Comparison of ENCODE assay signal across 8 mouse cellular contexts in the genomic region with DNA sequence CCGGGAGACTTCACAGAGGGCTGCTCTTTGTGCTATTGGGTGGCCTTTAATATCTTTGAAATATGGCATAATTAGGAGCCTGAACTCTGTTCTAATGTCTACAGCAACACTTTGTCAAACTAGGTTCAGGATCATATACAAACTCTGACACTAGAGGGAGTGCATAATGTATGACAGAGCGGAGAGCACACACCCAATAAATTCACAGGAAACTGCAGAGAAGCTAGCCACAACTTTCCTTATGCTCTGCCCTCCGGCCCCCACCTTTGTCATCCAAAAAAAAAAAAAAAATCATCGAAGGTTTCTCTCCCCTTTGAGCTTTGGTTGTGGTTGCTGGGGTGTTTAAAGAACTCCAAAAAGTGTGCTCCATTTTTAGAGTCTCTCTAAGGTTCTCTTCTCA.
DNase-seq lines count a peak whose midpoint lies in the region; ATAC-seq and TF ChIP-seq lines count a peak whose summit lies in the region.
"Had no signal": no experiment of that assay in that cellular context is flagged by ENCODE, and none has a peak within 500 bp of the region (broad histone marks: within the 10 kb centered on the region; RNA-seq: fewer than 3 reads in every experiment).

No protein-coding gene starts in this region.

- no peaks in the 10 kb centered on the region for H3K36me3 ChIP-seq in ES-E14 (ENCODE audit: control insufficient read depth, insufficient read depth, low read length, poor library complexity, severe bottlenecking)
- no peaks in the 10 kb centered on the region for H3K36me3 ChIP-seq in neural tube, embryonic 14.5 days (ENCODE audit: control insufficient read depth, insufficient read depth, low read length)
- H3K36me3 ChIP-seq: limb, embryonic 15.5 days had no signal

- no peak overlapping the region for H3K27ac ChIP-seq in ES-E14 (ENCODE audit: insufficient read depth, low read depth, low read length, poor library complexity, severe bottlenecking)
- H3K27ac ChIP-seq in neural tube, embryonic 14.5 days (ENCODE audit: low read depth, low read length), result no peak overlapping the region
- H3K27ac ChIP-seq: limb, embryonic 15.5 days had no signal

- no peaks in the 10 kb centered on the region for H3K9me3 ChIP-seq in ES-E14 (ENCODE audit: control insufficient read depth, insufficient read depth, low read depth, low read length)
- no peaks in the 10 kb centered on the region for H3K9me3 ChIP-seq in neural tube, embryonic 14.5 days (ENCODE audit: control insufficient read depth, low read length)
- H3K9me3 ChIP-seq: limb, embryonic 15.5 days had no signal

- 29% methylated on average over 4 of the region's 4 CpGs for WGBS in neural tube, embryonic 14.5 days

- H3K4me1 ChIP-seq in ES-E14 (ENCODE audit: control insufficient read depth in 2 of 2, insufficient read depth in 2 of 2, low read length in 2 of 2, poor library complexity in 1 of 2), result no peaks in the 10 kb centered on the region
- 0 out of 2 replicates have a peak, but pooled peaks cover 2% of the 10 kb centered on the region for H3K4me1 ChIP-seq in neural tube, embryonic 14.5 days (ENCODE audit: control insufficient read depth, insufficient read depth, low read length)
- H3K4me1 ChIP-seq: limb, embryonic 15.5 days had no signal

- H3K4me3 ChIP-seq in ES-E14 (ENCODE audit: insufficient read depth in 1 of 2, low read depth in 1 of 2, low read length in 2 of 2, poor library complexity in 1 of 2, severe bottlenecking in 1 of 2), result no peak overlapping the region
- no peak overlapping the region for H3K4me3 ChIP-seq in neural tube, embryonic 14.5 days (ENCODE audit: low read depth, low read length)
- H3K4me3 ChIP-seq: limb, embryonic 15.5 days had no signal

- no peak overlapping the region for H3K4me2 ChIP-seq in neural tube, embryonic 14.5 days (ENCODE audit: low read depth, low read length)
- H3K4me2 ChIP-seq: limb, embryonic 15.5 days had no signal

- no peak overlapping the region for H3K9ac ChIP-seq in ES-E14 (ENCODE audit: insufficient read depth, low read depth, low read length, poor library complexity, severe bottlenecking)
- H3K9ac ChIP-seq in neural tube, embryonic 14.5 days (replicated peaks; ENCODE audit: low read depth, low read length), result no peak overlapping the region
- H3K9ac ChIP-seq: limb, embryonic 15.5 days had no signal

- DNase-seq in kidney, postnatal 10 days, result peak; percentile 18
- DNase-seq in kidney, adult 18-20 months, result no peak
- DNase-seq in ES-E14 (ENCODE audit: low read depth, low spot score), result no peak
- peak; percentile 53 for DNase-seq in embryo, embryonic 10 days (ENCODE audit: low spot score)
- no peak for DNase-seq in spleen, adult 18-20 months
- DNase-seq in spleen, postnatal 10 days (ENCODE audit: low spot score in 2 of 2), result no peak

- ATAC-seq in neural tube, embryonic 14.5 days (ENCODE audit: low read depth), result peak; percentile 60

- no peaks in the 10 kb centered on the region for H3K27me3 ChIP-seq in neural tube, embryonic 14.5 days (ENCODE audit: control insufficient read depth, insufficient read depth, low read length)
- H3K27me3 ChIP-seq: limb, embryonic 15.5 days had no signal

- in situ Hi-C loops in ES-E14 (cut with MboI; ENCODE audit: low sequenced_read_pairs in 2 of 2, unreplicated experiment in 2 of 2), result no loop called here

TF ChIP-seq in ES-E14, 5 proteins besides CTCF, POLR2A, EP300 and RAD21:
- TF ChIP-seq HCFC1 (IDR thresholded peaks at IDR 0.05; ENCODE audit: borderline replicate concordance, insufficient read depth, low read length) (no peak), ZNF384 (IDR thresholded peaks at IDR 0.05; ENCODE audit: low read depth, low read length) (0 out of 2 replicates have a peak, but pooled peaks have one; percentile 24)

Comparison
In these comparisons a context has a peak if more than half of its experiments do, and no peak if none do; other contexts are left out.
1. DNase-seq: peak in kidney, postnatal 10 days (single experiment) and embryo, embryonic 10 days (single experiment); none in kidney, adult 18-20 months (single experiment), ES-E14 (single experiment), spleen, adult 18-20 months (0 of 2) and spleen, postnatal 10 days (0 of 2).